Mouse (Mus musculus) heart, embryonic 15.5 days (tissue): Measurements from ENCODE around the gene Map10. TPM values are rescaled to one million over a fixed set of nuclear protein-coding genes. Genes with fewer than 3 reads are reported as not detected.

Experiments used
- ATAC-seq: fragments of 200-750 bp; cut with Nextera tagmentation; replicated peaks from 2 replicates; pipeline ENCODE4 v1.8.0; 2017; ENCODE audit warnings: low read depth, moderate TSS enrichment; ENCODE audit not compliant: insufficient number of reproducible peaks, insufficient read depth, low FRiP score
- H3K27ac ChIP-seq: fragments of 300-500 bp; sonication (generic); 2 replicates; pipeline ENCODE4 v1.5.1; 2015; ENCODE audit warnings: mild to moderate bottlenecking, inconsistent platforms
- H3K27me3 ChIP-seq: fragments of 300-500 bp; sonication (generic); 2 replicates; pipeline ENCODE4 v1.6.1; 2015; ENCODE audit warnings: inconsistent platforms
- H3K36me3 ChIP-seq: fragments of 300-500 bp; sonication (generic); 2 replicates; pipeline ENCODE4 v1.6.1; 2015; ENCODE audit warnings: mild to moderate bottlenecking, inconsistent platforms
- H3K4me1 ChIP-seq: fragments of 300-500 bp; sonication (generic); replicated peaks from 2 replicates; pipeline ENCODE4 v1.6.1; 2015; ENCODE audit warnings: inconsistent platforms
- H3K4me2 ChIP-seq: fragments of 300-500 bp; sonication (generic); 2 replicates; pipeline ENCODE4 v1.6.1; 2015; ENCODE audit warnings: inconsistent platforms, mild to moderate bottlenecking, moderate library complexity
- H3K4me3 ChIP-seq: fragments of 300-500 bp; sonication (generic); 2 replicates; pipeline ENCODE4 v1.5.1; 2015; ENCODE audit warnings: mild to moderate bottlenecking, inconsistent platforms
- H3K9ac ChIP-seq: fragments of 300-500 bp; sonication (generic); 2 replicates; pipeline ENCODE4 v1.6.1; 2015; ENCODE audit warnings: mild to moderate bottlenecking, inconsistent platforms
- H3K9me3 ChIP-seq: fragments of 300-500 bp; sonication (generic); replicated peaks from 2 replicates; pipeline ENCODE4 v1.6.1; 2016; ENCODE audit warnings: inconsistent platforms
- WGBS: fragments of 180-500 bp; shearing (Covaris S2); methylation state at CpG from one replicate; pipeline ENCODE4 v1.1.7; 2015; ENCODE audit warnings: mixed read lengths; 5-methylcytosine and 5-hydroxymethylcytosine counted together
- polyA plus RNA-seq: library from polyadenylated mRNA; unstranded; fragments of >200 nt; fragmentation: Nextera tagmentation; extraction: Ambion mirVana; gene quantifications from 2 replicates; pipeline ENCODE4 v1.2.1, GENCODE M21; 2015

The Map10 gene
- polyA plus RNA-seq, 1 experiment from 2014 or later = 6.6 TPM

DNA sequence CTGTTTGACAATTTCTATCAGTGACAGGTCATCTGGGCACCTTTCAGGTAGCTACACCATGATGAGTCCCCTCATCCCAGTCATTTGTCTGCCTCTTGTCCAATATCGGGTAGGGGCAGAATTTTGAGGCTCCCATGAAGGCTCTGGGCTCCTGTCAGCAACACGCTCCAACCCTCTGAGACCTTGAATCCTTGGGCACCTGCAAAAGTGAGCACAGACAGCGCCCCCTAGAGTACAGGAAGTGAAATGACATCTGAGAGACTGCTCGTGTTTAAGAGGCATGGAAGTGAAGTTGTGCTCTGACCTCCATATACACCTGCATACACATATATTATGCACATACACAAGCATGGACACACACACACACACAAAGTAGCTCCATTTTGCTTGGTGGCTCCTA, 49.3 kb downstream of the Map10 start:
- no peak overlapping the region for H3K4me3 ChIP-seq
- H3K27me3 ChIP-seq = no peaks in the 10 kb centered on the region
- peaks cover 12% of the 10 kb centered on the region; the same call in 1 of the 2 replicates for H3K4me1 ChIP-seq
- WGBS = 65% methylated on average over 4 of the region's 4 CpGs
- no peak overlapping the region for H3K9ac ChIP-seq
- no peak for ATAC-seq
- H3K4me2 ChIP-seq = no peak overlapping the region
- H3K36me3 ChIP-seq = no peaks in the 10 kb centered on the region
- no peak overlapping the region for H3K27ac ChIP-seq
- no peaks in the 10 kb centered on the region for H3K9me3 ChIP-seq

DNA sequence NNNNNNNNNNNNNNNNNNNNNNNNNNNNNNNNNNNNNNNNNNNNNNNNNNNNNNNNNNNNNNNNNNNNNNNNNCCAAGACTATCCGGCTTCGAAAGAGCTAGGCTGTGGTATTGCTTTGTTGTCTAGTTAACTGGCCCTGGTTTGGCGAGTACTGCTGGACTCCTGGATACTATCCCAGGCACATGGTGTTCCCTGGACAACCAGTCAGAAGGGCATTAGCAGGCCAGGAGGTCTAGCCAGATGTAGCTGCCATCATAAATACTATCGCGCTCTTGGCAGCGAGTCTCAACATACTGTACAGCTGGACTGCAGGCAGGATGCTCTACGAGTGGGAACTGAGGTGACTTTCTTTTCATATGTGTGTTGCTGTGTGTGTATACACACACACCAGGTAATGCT, 53.1 kb downstream of the Map10 start:
- Histone ChIP-seq H3K9ac (no peak overlapping the region), H3K36me3 (no peaks in the 10 kb centered on the region), H3K9me3 (no peaks in the 10 kb centered on the region), H3K4me3 (no peak overlapping the region), H3K4me1 (0 out of 2 replicates have a peak, but pooled peaks cover 3% of the 10 kb centered on the region), H3K27me3 (no peaks in the 10 kb centered on the region), H3K27ac (no peak overlapping the region), H3K4me2 (no peak overlapping the region)
- 89% methylated on average over 7 of the region's 7 CpGs for WGBS
- ATAC-seq = no peak

Other genes with a start within 250 kb of the Map10 start
- gene Sipa1l2, start 100.0 kb upstream of the Map10 start, polyA plus RNA-seq = 20.6 and 24.5 TPM in 2 replicates
- gene Ntpcr, start 60.1 kb downstream of the Map10 start, polyA plus RNA-seq = 25.0 and 28.2 TPM in 2 replicates
- gene Pcnx2, start 228.5 kb downstream of the Map10 start, polyA plus RNA-seq = 0.15 and 0.42 TPM in 2 replicates
- gene Map3k21, start 240.6 kb downstream of the Map10 start, polyA plus RNA-seq = 0.14 and 0.27 TPM in 2 replicates